Mouse (Mus musculus) C2C12 (cell line): ENCODE measurements at regions not wholly inside any gene's neighbourhood (a gene's known extent, or its start where the extent isn't known, plus 50 kb on each side); places are given as distances from the start of the nearest gene placed in this dataset.

Source experiments
- H3K27me3 ChIP-seq: one replicate; pipeline ENCODE4 v1.6.1; 2011; ENCODE audit not compliant: control insufficient read depth, insufficient read depth, insufficient read length
- H3K36me3 ChIP-seq: one replicate; pipeline ENCODE4 v1.6.1; 2011; ENCODE audit not compliant: control insufficient read depth, insufficient read depth
- H3K4me3 ChIP-seq: one replicate; pipeline ENCODE4 v1.5.1; 2011; ENCODE audit warnings: mild to moderate bottlenecking, control low read depth; ENCODE audit not compliant: poor library complexity, insufficient read depth, severe bottlenecking
- H3K79me2 ChIP-seq: one replicate; pipeline ENCODE4 v1.6.1; 2011; ENCODE audit not compliant: control insufficient read depth, insufficient read depth
- H3K79me3 ChIP-seq: one replicate; pipeline ENCODE4 v1.6.1; 2011; ENCODE audit warnings: low read depth, control low read depth
- H3ac ChIP-seq: one replicate; pipeline ENCODE3; 2011; ENCODE audit warnings: low read depth; ENCODE audit not compliant: control insufficient read depth, insufficient read length
- CEBPB ChIP-seq: IDR thresholded peaks from one replicate; pipeline ENCODE4 v1.6.1; 2011; ENCODE audit warnings: low read depth, mild to moderate bottlenecking, control low read depth, moderate library complexity
- CTCF ChIP-seq: IDR thresholded peaks from one replicate; pipeline ENCODE4 v1.5.1; 2011; ENCODE audit not compliant: control insufficient read depth, insufficient read depth, insufficient read length
- FOSL1 ChIP-seq: IDR thresholded peaks from one replicate; pipeline ENCODE4 v1.8.0; 2011; ENCODE audit warnings: mild to moderate bottlenecking, low read length; ENCODE audit not compliant: poor library complexity, insufficient read depth, severe bottlenecking
- MAX ChIP-seq: IDR thresholded peaks from one replicate; pipeline ENCODE4 v1.6.1; 2011; ENCODE audit warnings: mild to moderate bottlenecking, control low read depth
- MYOD1 ChIP-seq: IDR thresholded peaks from one replicate; pipeline ENCODE4 v1.6.1; 2011; ENCODE audit warnings: low read depth; ENCODE audit not compliant: control insufficient read depth, insufficient read length
- MYOG ChIP-seq: IDR thresholded peaks from one replicate; pipeline ENCODE4 v1.6.1; 2011; ENCODE audit not compliant: control insufficient read depth, insufficient read length; ENCODE audit errors: extremely low read depth
- USF1 ChIP-seq: IDR thresholded peaks from one replicate; pipeline ENCODE4 v1.6.1; 2011; ENCODE audit warnings: low read depth, mild to moderate bottlenecking, control low read depth, moderate library complexity

DNA sequence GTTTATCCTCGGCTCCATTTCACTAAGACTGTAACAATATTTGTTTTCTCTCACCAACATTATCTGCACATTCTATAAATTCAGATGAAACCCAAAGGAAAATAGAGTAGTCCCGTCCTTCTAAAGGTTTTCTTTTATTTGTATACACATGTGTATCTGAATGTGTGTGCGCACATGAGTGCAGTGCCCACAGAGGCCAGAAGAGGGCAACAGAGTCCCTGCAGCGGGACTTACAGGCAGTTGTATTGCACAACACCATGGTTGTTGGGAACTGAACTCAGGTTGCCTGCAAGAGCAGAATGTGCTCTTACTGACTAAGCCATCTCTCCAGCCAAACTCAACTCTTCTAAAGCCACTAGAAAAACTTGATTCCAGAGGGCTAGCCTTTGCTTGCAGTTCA lies 484.4 kb upstream of the Auts2 start:
- Histone ChIP-seq H3K4me3 (no peak overlapping the region), H3K27me3 (no peaks in the 10 kb centered on the region), H3K79me3 (no peaks in the 10 kb centered on the region), H3K36me3 (no peaks in the 10 kb centered on the region), H3ac (no peak overlapping the region), H3K79me2 (no peaks in the 10 kb centered on the region)
- no peak for TF ChIP-seq FOSL1
- no peak for TF ChIP-seq MAX
- no peak for TF ChIP-seq MYOG
- peak; percentile 16 for TF ChIP-seq CEBPB

DNA sequence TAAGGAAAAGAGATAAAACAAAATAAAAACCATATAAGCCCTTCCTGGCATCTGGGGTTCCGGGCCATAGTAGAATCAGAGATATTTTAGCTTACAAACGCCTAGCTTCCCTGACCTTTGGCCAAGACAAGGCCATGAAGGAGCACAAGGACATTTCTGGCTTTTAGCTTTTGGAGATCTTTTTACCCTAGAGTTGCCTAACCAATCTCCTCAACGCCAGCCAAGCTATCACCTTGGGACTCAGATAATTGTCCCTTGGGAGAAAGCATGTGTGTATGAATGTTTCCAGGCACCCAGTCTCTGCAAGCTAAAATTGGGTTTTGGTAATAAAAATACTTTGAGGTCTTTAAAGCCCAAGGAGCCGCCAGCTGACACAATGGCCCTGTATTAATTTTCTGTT lies 482.0 kb upstream of the Auts2 start:
- no peaks in the 10 kb centered on the region for H3K36me3 ChIP-seq
- no peak overlapping the region for H3ac ChIP-seq
- no peaks in the 10 kb centered on the region for H3K27me3 ChIP-seq
- no peaks in the 10 kb centered on the region for H3K79me3 ChIP-seq
- no peak for TF ChIP-seq MYOD1
- TF ChIP-seq CEBPB = no peak
- no peak for TF ChIP-seq MYOG
- no peak overlapping the region for H3K4me3 ChIP-seq
- H3K79me2 ChIP-seq = no peaks in the 10 kb centered on the region

DNA sequence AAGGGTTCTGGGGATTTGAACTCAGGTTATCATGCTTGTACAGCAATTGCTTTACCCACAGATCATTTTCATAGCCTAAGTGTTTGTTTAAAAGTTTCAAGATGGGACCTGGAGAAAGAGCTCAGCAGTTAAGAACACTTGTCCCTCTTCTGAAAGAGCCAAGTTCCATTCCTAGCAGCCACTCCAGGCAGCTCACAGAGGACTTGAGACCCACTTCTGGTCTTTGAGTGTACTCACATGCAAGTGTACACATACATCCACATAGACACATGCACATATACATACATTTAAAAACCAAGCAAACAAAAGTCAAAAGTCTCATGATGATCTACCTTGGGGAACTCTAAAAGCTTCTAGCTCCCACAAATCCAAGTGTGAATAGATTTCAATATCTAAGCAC lies 477.7 kb upstream of the Auts2 start:
- Histone ChIP-seq H3K36me3 (no peaks in the 10 kb centered on the region), H3ac (no peak overlapping the region), H3K4me3 (no peak overlapping the region), H3K27me3 (no peaks in the 10 kb centered on the region), H3K79me2 (no peaks in the 10 kb centered on the region), H3K79me3 (no peaks in the 10 kb centered on the region)
- TF ChIP-seq USF1 (no peak), MAX (no peak), CTCF (no peak), FOSL1 (no peak), CEBPB (no peak), MYOG (no peak), MYOD1 (no peak)

GRCm38 (mm10) chr5:133020116-133020515 lies 477.0 kb upstream of the Auts2 start:
- no peaks in the 10 kb centered on the region for H3K36me3 ChIP-seq
- H3K4me3 ChIP-seq = no peak overlapping the region
- H3ac ChIP-seq = no peak overlapping the region
- no peaks in the 10 kb centered on the region for H3K27me3 ChIP-seq
- TF ChIP-seq MYOD1 (no peak), CTCF (no peak), CEBPB (no peak), FOSL1 (no peak), MAX (no peak), USF1 (no peak), MYOG (no peak)
- H3K79me3 ChIP-seq = no peaks in the 10 kb centered on the region
- no peaks in the 10 kb centered on the region for H3K79me2 ChIP-seq

- H3K4me3 ChIP-seq = no peak overlapping the region
- TF ChIP-seq USF1 (no peak), MYOG (no peak), FOSL1 (no peak), CTCF (no peak), CEBPB (no peak), MAX (no peak), MYOD1 (no peak)
Observed at GRCm38 (mm10) chr5:133010624-133011575, 467.8 kb upstream of the Auts2 start.

GRCm38 (mm10) chr5:132982866-132983265 lies 439.7 kb upstream of the Auts2 start:
- Histone ChIP-seq H3K4me3 (no peak overlapping the region), H3K79me3 (no peaks in the 10 kb centered on the region), H3K79me2 (no peaks in the 10 kb centered on the region), H3K27me3 (no peaks in the 10 kb centered on the region), H3K36me3 (no peaks in the 10 kb centered on the region), H3ac (no peak overlapping the region)
- no peak for TF ChIP-seq MYOG
- no peak for TF ChIP-seq USF1
- no peak for TF ChIP-seq CEBPB
- TF ChIP-seq MAX = no peak

More at GRCm38 (mm10) chr5:133010624-133011575, 467.8 kb upstream of the Auts2 start:
- Histone ChIP-seq H3K79me2 (no peaks in the 10 kb centered on the region), H3K27me3 (no peaks in the 10 kb centered on the region), H3K79me3 (no peaks in the 10 kb centered on the region), H3K36me3 (no peaks in the 10 kb centered on the region), H3ac (no peak overlapping the region)
